Mouse (Mus musculus): ENCODE data around the gene Axl.

- no peak for TF ChIP-seq POLR2A (IDR thresholded peaks at IDR 0.05; ENCODE audit: low read depth, low read length)
- TF ChIP-seq CTCF (conservative IDR thresholded peaks at IDR 0.05; ENCODE audit: insufficient read depth, insufficient read length, low read depth, low read length) = no peak
Observed at GRCm38 (mm10) chr7:25731294-25732055, 57.0 kb downstream of the Axl start.

Data from kidney, adult 2 months (tissue).